ENCODE assay signal across 10 mouse cellular contexts in the genomic region with DNA sequence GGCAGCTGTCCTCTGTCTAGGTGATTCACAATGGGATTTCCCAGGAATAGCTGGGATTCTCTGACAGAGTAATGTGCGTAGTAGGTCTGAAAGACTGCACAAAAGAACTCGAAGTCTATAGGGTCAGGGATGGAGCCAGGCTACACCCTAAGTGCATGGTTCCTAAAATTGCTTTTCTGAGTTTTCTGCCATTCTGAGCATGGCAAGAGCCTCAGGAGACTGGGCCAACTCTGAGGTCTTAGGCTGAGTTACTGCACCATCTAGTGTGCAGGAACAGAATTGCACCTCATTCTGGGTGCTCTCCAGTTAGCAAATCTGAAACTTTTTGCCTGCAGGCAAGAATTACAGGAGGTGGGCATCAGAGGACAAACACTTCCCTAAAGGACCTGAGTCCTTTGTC. TPM values are rescaled to one million over a fixed set of nuclear protein-coding genes. Genes with fewer than 3 reads are reported as not detected.
A peak's percentile ranks its signal among the peaks of the same experiment; 100 is the strongest.
DNase-seq lines count a peak whose midpoint lies in the region; ATAC-seq and TF ChIP-seq lines count a peak whose summit lies in the region.
"Had no signal": no experiment of that assay in that cellular context is flagged by ENCODE, and none has a peak within 500 bp of the region (broad histone marks: within the 10 kb centered on the region; RNA-seq: fewer than 3 reads in every experiment).

No protein-coding gene starts in this region.

- TF ChIP-seq CTCF in heart, adult 2 months (IDR thresholded peaks at IDR 0.05): peak; percentile 80

- TF ChIP-seq POLR2A in heart, adult 2 months (IDR thresholded peaks at IDR 0.05; ENCODE audit: insufficient read depth, low read depth, low read length): no peak

- H3K27ac ChIP-seq in heart, adult 2 months: no peak overlapping the region
- no peak overlapping the region for H3K27ac ChIP-seq in heart, embryonic 11.5 days (ENCODE audit: low read depth, low read length)
- no peak overlapping the region for H3K27ac ChIP-seq in limb, embryonic 11.5 days (replicated peaks; ENCODE audit: low read depth, low read length)

- no peaks in the 10 kb centered on the region for H3K36me3 ChIP-seq in heart, adult 2 months (ENCODE audit: control insufficient read depth, insufficient read depth, low read length)
- no peaks in the 10 kb centered on the region for H3K36me3 ChIP-seq in heart, embryonic 11.5 days (ENCODE audit: control insufficient read depth, insufficient read depth, low read length)
- no peaks in the 10 kb centered on the region for H3K36me3 ChIP-seq in limb, embryonic 11.5 days (ENCODE audit: control insufficient read depth, insufficient read depth, low read length)

- H3K9me3 ChIP-seq in heart, embryonic 11.5 days (replicated peaks; ENCODE audit: control insufficient read depth, low read length): 0 out of 2 replicates have a peak, but pooled peaks cover 4% of the 10 kb centered on the region
- H3K9me3 ChIP-seq in limb, embryonic 11.5 days (ENCODE audit: control insufficient read depth, low read length): no peaks in the 10 kb centered on the region; the same call in 1 of the 2 replicates

- no peaks in the 10 kb centered on the region for H3K79me2 ChIP-seq in heart, adult 2 months (replicated peaks; ENCODE audit: control insufficient read depth, insufficient read depth, low read length)

- no peaks in the 10 kb centered on the region for H3K4me1 ChIP-seq in heart, adult 2 months (ENCODE audit: control insufficient read depth, insufficient read depth, low read length)
- H3K4me1 ChIP-seq in heart, embryonic 11.5 days (ENCODE audit: control insufficient read depth, insufficient read depth, low read length): no peaks in the 10 kb centered on the region
- no peaks in the 10 kb centered on the region for H3K4me1 ChIP-seq in limb, embryonic 11.5 days (ENCODE audit: control insufficient read depth, insufficient read depth, low read length)

- no peaks in the 10 kb centered on the region for H3K27me3 ChIP-seq in heart, adult 2 months (ENCODE audit: control insufficient read depth, insufficient read depth, low read length)
- no peaks in the 10 kb centered on the region for H3K27me3 ChIP-seq in heart, embryonic 11.5 days (ENCODE audit: control insufficient read depth, insufficient read depth, low read length)
- no peaks in the 10 kb centered on the region for H3K27me3 ChIP-seq in limb, embryonic 11.5 days (ENCODE audit: control insufficient read depth, insufficient read depth, low read length)

- ATAC-seq in heart, embryonic 11.5 days (replicated peaks; ENCODE audit: insufficient number of reproducible peaks, low FRiP score, low TSS enrichment): no peak
- ATAC-seq in limb, embryonic 11.5 days (ENCODE audit: insufficient number of reproducible peaks, low FRiP score, low TSS enrichment, low read depth): no peak

- no peak for TF ChIP-seq EP300 in heart, adult 2 months (IDR thresholded peaks at IDR 0.05; ENCODE audit: insufficient read depth, low read depth, low read length)

- no peak overlapping the region for H3K4me2 ChIP-seq in heart, embryonic 11.5 days
- no peak overlapping the region for H3K4me2 ChIP-seq in limb, embryonic 11.5 days (ENCODE audit: low read depth, severe bottlenecking)

- intact Hi-C loops in heart, adult 2 months (cut with DNase I): no loop called here

- 39% methylated on average over 2 of the region's 2 CpGs for WGBS in heart, adult 2 months
- WGBS in heart, embryonic 11.5 days (ENCODE audit: insufficient replicate concordance): 47% methylated on average over 2 of the region's 2 CpGs
- 36% methylated on average over 2 of the region's 2 CpGs for WGBS in limb, embryonic 11.5 days

- no peak for DNase-seq in heart, adult 2 months
- peak; percentile 40 for DNase-seq in 416B (ENCODE audit: low read depth)
- peak; percentile 8 for DNase-seq in adrenal gland, postnatal 25 days
- DNase-seq in forelimb bud, embryonic 11.5 days (ENCODE audit: low read depth, low spot score): peak; percentile 38
- DNase-seq in limb, embryonic 11.5 days (ENCODE audit: low spot score): peak; percentile 30
- peak; percentile 19 to 36 for DNase-seq in right cerebral cortex, adult 2 months (ENCODE audit: low spot score in 2 of 2)
- DNase-seq in c-Kit-positive CD71-positive TER-119-positive erythroid progenitor cells, embryonic 14.5 days (ENCODE audit: low spot score): no peak

- no peak overlapping the region for H3K9ac ChIP-seq in heart, adult 2 months (ENCODE audit: low read depth, low read length)
- no peak overlapping the region for H3K9ac ChIP-seq in heart, embryonic 11.5 days (ENCODE audit: low read depth, low read length)
- no peak overlapping the region for H3K9ac ChIP-seq in limb, embryonic 11.5 days (ENCODE audit: low read length)

- no peak overlapping the region for H3K4me3 ChIP-seq in heart, adult 2 months
- no peak overlapping the region for H3K4me3 ChIP-seq in heart, embryonic 11.5 days (ENCODE audit: low read depth, low read length)
- H3K4me3 ChIP-seq in limb, embryonic 11.5 days (ENCODE audit: low read depth, low read length): no peak overlapping the region

RNA-seq across cellular contexts. Expression of gene Psg20, which starts 6.2 kb away (rescaled TPM):
- total RNA-seq in heart, adult 2 months (2021): not detected
- polyA plus RNA-seq in heart, adult 2 months (2012; rRNA removed): not detected in 2 replicates
- polyA plus RNA-seq in heart, embryonic 11.5 days (2014; fragmentation: Nextera tagmentation; extraction: Ambion mirVana): not detected in 2 replicates
- not detected in 2 replicates for total RNA-seq in adrenal gland, postnatal 25 days (2021)
- polyA plus RNA-seq in limb, embryonic 11.5 days (2014; fragmentation: Nextera tagmentation; extraction: Ambion mirVana): not detected in 2 replicates
- polyA plus RNA-seq: heart, embryonic 16.5 days; neural tube, embryonic 11.5 days had no signal

RNA-seq across cellular contexts. Expression of gene Psg21, which starts 23.2 kb away (rescaled TPM):
- not detected for total RNA-seq in heart, adult 2 months (2021)
- not detected in 2 replicates for polyA plus RNA-seq in heart, adult 2 months (2012; rRNA removed)
- not detected in 2 replicates for polyA plus RNA-seq in heart, embryonic 11.5 days (2014; fragmentation: Nextera tagmentation; extraction: Ambion mirVana)
- not detected in 2 replicates for total RNA-seq in adrenal gland, postnatal 25 days (2021)
- polyA plus RNA-seq in limb, embryonic 11.5 days (2014; fragmentation: Nextera tagmentation; extraction: Ambion mirVana): not detected in 2 replicates
- polyA plus RNA-seq: heart, embryonic 16.5 days; neural tube, embryonic 11.5 days had no signal

RNA-seq across cellular contexts. Expression of gene Psg22, which starts 38.1 kb away (rescaled TPM):
- not detected for total RNA-seq in heart, adult 2 months (2021)
- not detected in 2 replicates for polyA plus RNA-seq in heart, adult 2 months (2012; rRNA removed)
- not detected in 2 replicates for polyA plus RNA-seq in heart, embryonic 11.5 days (2014; fragmentation: Nextera tagmentation; extraction: Ambion mirVana)
- total RNA-seq in adrenal gland, postnatal 25 days (2021): not detected in 2 replicates
- polyA plus RNA-seq in limb, embryonic 11.5 days (2014; fragmentation: Nextera tagmentation; extraction: Ambion mirVana): not detected in 2 replicates
- polyA plus RNA-seq: heart, embryonic 16.5 days; neural tube, embryonic 11.5 days had no signal

Comparison
In these comparisons a context has a peak if more than half of its experiments do, and no peak if none do; other contexts are left out.
1. DNase-seq: peak in 416B (single experiment), adrenal gland, postnatal 25 days (single experiment), forelimb bud, embryonic 11.5 days (single experiment), limb, embryonic 11.5 days (single experiment) and right cerebral cortex, adult 2 months (2 of 2); none in heart, adult 2 months (0 of 2) and c-Kit-positive CD71-positive TER-119-positive erythroid progenitor cells, embryonic 14.5 days (single experiment).